21 mouse cellular contexts compared by ENCODE assay signal in genomic region chr14:34440526-34441066, GRCm38 (mm10).
DNase-seq lines count a peak whose midpoint lies in the region; ATAC-seq and TF ChIP-seq lines count a peak whose summit lies in the region.
"Had no signal": no experiment of that assay in that cellular context is flagged by ENCODE, and none has a peak within 500 bp of the region (broad histone marks: within the 10 kb centered on the region; RNA-seq: fewer than 3 reads in every experiment).

No protein-coding gene starts in this region.

- 0 out of 2 replicates have a peak, but pooled peaks have one; percentile 50 for ATAC-seq in heart, embryonic 14.5 days (ENCODE audit: insufficient number of reproducible peaks, insufficient read depth, low FRiP score, low read depth)
- peak; percentile 57 for ATAC-seq in heart, postnatal 0 days (ENCODE audit: insufficient read depth, low read depth)
- ATAC-seq: forebrain, embryonic 14.5 days; hindbrain, embryonic 16.5 days; intestine, embryonic 15.5 days; liver, embryonic 12.5 days had no signal

- peaks cover 5 to 20% of the 10 kb centered on the region in 2 experiments for H3K4me1 ChIP-seq in heart, embryonic 14.5 days (ENCODE audit: control insufficient read depth in 2 of 2, insufficient read depth in 2 of 2, low read length in 2 of 2)
- H3K4me1 ChIP-seq in heart, postnatal 0 days (ENCODE audit: control insufficient read depth, insufficient read depth): peaks cover 8% of the 10 kb centered on the region; the same call in 1 of the 2 replicates
- H3K4me1 ChIP-seq in cerebellum, adult 2 months (ENCODE audit: control insufficient read depth, insufficient read depth, low read length): no peaks in the 10 kb centered on the region
- H3K4me1 ChIP-seq: intestine, embryonic 15.5 days; liver, embryonic 12.5 days; midbrain, embryonic 12.5 days had no signal

- no peak overlapping the region for H3K9ac ChIP-seq in heart, embryonic 14.5 days (ENCODE audit: low read length)
- no peak overlapping the region for H3K9ac ChIP-seq in heart, postnatal 0 days (replicated peaks; ENCODE audit: low read depth, low read length)
- H3K9ac ChIP-seq: intestine, embryonic 15.5 days; limb, embryonic 13.5 days; liver, embryonic 12.5 days; midbrain, embryonic 12.5 days had no signal

- 51% methylated on average over 3 of the region's 3 CpGs for WGBS in heart, embryonic 14.5 days
- WGBS in heart, postnatal 0 days: 43% methylated on average over 3 of the region's 3 CpGs
- WGBS in cerebellum, adult 2 months: 50% methylated on average over 3 of the region's 3 CpGs

- peaks cover 65% of the 10 kb centered on the region for H3K36me3 ChIP-seq in heart, embryonic 14.5 days (ENCODE audit: control insufficient read depth, insufficient read depth, low read length)
- H3K36me3 ChIP-seq in heart, postnatal 0 days (replicated peaks; ENCODE audit: control insufficient read depth, insufficient read depth, low read length): peaks cover 38% of the 10 kb centered on the region; the same call in 1 of the 2 replicates

- no peaks in the 10 kb centered on the region for H3K9me3 ChIP-seq in heart, embryonic 14.5 days (ENCODE audit: control insufficient read depth, low read length)
- H3K9me3 ChIP-seq in heart, postnatal 0 days (replicated peaks; ENCODE audit: control insufficient read depth, low read length): no peaks in the 10 kb centered on the region
- H3K9me3 ChIP-seq: hindbrain, embryonic 10.5 days; intestine, embryonic 15.5 days; limb, embryonic 13.5 days; liver, embryonic 12.5 days; midbrain, embryonic 12.5 days had no signal

- no peak for TF ChIP-seq EP300 in heart, postnatal 0 days (IDR thresholded peaks at IDR 0.05; ENCODE audit: low read depth)

- H3K4me2 ChIP-seq in heart, embryonic 14.5 days (ENCODE audit: low read length): no peak overlapping the region
- no peak overlapping the region; the same call in 1 of the 2 replicates for H3K4me2 ChIP-seq in heart, postnatal 0 days (ENCODE audit: low read depth, low read length)
- H3K4me2 ChIP-seq: intestine, embryonic 15.5 days; limb, embryonic 13.5 days; liver, embryonic 12.5 days; midbrain, embryonic 12.5 days had no signal

- H3K4me3 ChIP-seq in gastrocnemius, adult 2 months: peak overlapping the region; percentile 43
- H3K4me3 ChIP-seq in heart, embryonic 14.5 days (ENCODE audit: control insufficient read depth in 1 of 2, insufficient read depth in 1 of 2, low read depth in 1 of 2, low read length in 2 of 2): no peak overlapping the region
- H3K4me3 ChIP-seq in heart, postnatal 0 days (ENCODE audit: low read depth, low read length): no peak overlapping the region
- no peak overlapping the region for H3K4me3 ChIP-seq in cerebellum, adult 2 months (replicated peaks; ENCODE audit: insufficient read depth, low read depth, low read length)
- H3K4me3 ChIP-seq: hindbrain, embryonic 10.5 days; intestine, embryonic 15.5 days; limb, embryonic 13.5 days; liver, embryonic 12.5 days; midbrain, embryonic 12.5 days had no signal

- no peaks in the 10 kb centered on the region for H3K27me3 ChIP-seq in heart, embryonic 14.5 days (ENCODE audit: control insufficient read depth, insufficient read depth, low read length)
- no peaks in the 10 kb centered on the region for H3K27me3 ChIP-seq in heart, postnatal 0 days (ENCODE audit: control insufficient read depth, insufficient read depth, low read length)
- H3K27me3 ChIP-seq in cerebellum, adult 2 months (ENCODE audit: control insufficient read depth, insufficient read depth, low read length): no peaks in the 10 kb centered on the region
- H3K27me3 ChIP-seq: intestine, embryonic 15.5 days; limb, embryonic 13.5 days; liver, embryonic 12.5 days; midbrain, embryonic 12.5 days had no signal

- no peak for TF ChIP-seq CTCF in gastrocnemius, adult 2 months (IDR thresholded peaks at IDR 0.05)
- TF ChIP-seq CTCF in heart, postnatal 0 days (IDR thresholded peaks at IDR 0.05; ENCODE audit: low read depth): no peak
- TF ChIP-seq CTCF in cerebellum, adult 2 months (IDR thresholded peaks at IDR 0.05; ENCODE audit: borderline replicate concordance, insufficient read depth, low read depth, low read length): no peak

- DNase-seq in gastrocnemius, adult 2 months: no peak
- DNase-seq in gastrocnemius, adult 8-10 months (ENCODE audit: low spot score in 2 of 2): no peak
- DNase-seq in heart, postnatal 36 days: no peak
- peak; percentile 57 for DNase-seq in adipocyte (ENCODE audit: low spot score)
- DNase-seq in heart, postnatal 0 days (ENCODE audit: low spot score): peak; percentile 46
- no peak for DNase-seq in cerebellum, adult 2 months
- DNase-seq: cerebellum, adult 18-20 months; kidney, adult 8-10 months; kidney, postnatal 10 days; lung, adult 18-20 months; lung, postnatal 10 days; thymus, adult 2 months had no signal

- no peak for TF ChIP-seq POLR2A in cerebellum, adult 2 months (IDR thresholded peaks at IDR 0.05; ENCODE audit: borderline replicate concordance, insufficient read depth, low read length)

- peak overlapping the region; percentile 82 for H3K27ac ChIP-seq in gastrocnemius, adult 2 months
- H3K27ac ChIP-seq in heart, embryonic 14.5 days (replicated peaks in 1 of 2; ENCODE audit: control insufficient read depth in 1 of 2, insufficient read depth in 1 of 2, low read depth in 2 of 2, low read length in 2 of 2): peak overlapping the region; percentile 24 to 70; a peak in 3 of 4 replicates
- peak overlapping the region; percentile 62 for H3K27ac ChIP-seq in heart, postnatal 0 days (ENCODE audit: low read depth)
- H3K27ac ChIP-seq in cerebellum, adult 2 months (ENCODE audit: insufficient read depth, low read length): no peak overlapping the region
- H3K27ac ChIP-seq: hindbrain, embryonic 10.5 days; intestine, embryonic 15.5 days; limb, embryonic 13.5 days; liver, embryonic 12.5 days; midbrain, embryonic 12.5 days; stomach, postnatal 0 days had no signal

- intact Hi-C loops in gastrocnemius, adult 2 months (cut with DNase I): loop anchor here (5.0 kb wide), 1 partner anchor 107 kb away; no protein-coding TSS in a partner anchor
- intact Hi-C loops in heart, postnatal 36 days (cut with DNase I): loop anchor here (2.0 kb wide), 1 partner anchor 14 kb away; no protein-coding TSS in a partner anchor

Comparison
In these comparisons a context has a peak if more than half of its experiments do, and no peak if none do; other contexts are left out.
1. DNase-seq: peak in adipocyte (single experiment) and heart, postnatal 0 days (single experiment); none in gastrocnemius, adult 2 months (single experiment), gastrocnemius, adult 8-10 months (0 of 2), heart, postnatal 36 days (0 of 2) and cerebellum, adult 2 months (0 of 2).